Mouse (Mus musculus) cerebellum, postnatal 36 days (tissue): ENCODE data around the gene Ezh2.
A peak's percentile ranks its signal among the peaks of the same experiment; 100 is the strongest.
"Not testable (repeated sequence)": the region's sequence is repeated elsewhere in the genome, so short reads cannot be mapped to it uniquely, and the experiment has no call there.

ENCODE experiments used
- DNase-seq, 2 experiments: peaks; one replicate each; pipeline ENCODE4 v3.0.0; 2021 to 2022; ENCODE audit warnings: mixed read lengths in 2 of 2

Ezh2 gene

GRCm38 (mm10) chr6:47594926-47595623 lies at the start of gene Ezh2:
Gene Ezh2, minus strand, starts transcription at chr6:47595341.
- peak; percentile 98 for DNase-seq

GRCm38 (mm10) chr6:47636527-47637076 lies 41.5 kb upstream of the Ezh2 start:
- DNase-seq: no peak

- DNase-seq: no peak
Observed at GRCm38 (mm10) chr6:47635995-47636526, 40.9 kb upstream of the Ezh2 start.

GRCm38 (mm10) chr6:47635207-47635994 lies 40.3 kb upstream of the Ezh2 start:
- DNase-seq: no peak

- no peak for DNase-seq
Observed at GRCm38 (mm10) chr6:47633467-47633866, 38.3 kb upstream of the Ezh2 start.

- DNase-seq: not testable (repeated sequence)
Observed at GRCm38 (mm10) chr6:47630061-47630460, 34.9 kb upstream of the Ezh2 start.

- no peak for DNase-seq
Observed at GRCm38 (mm10) chr6:47627978-47628377, 32.8 kb upstream of the Ezh2 start.

- not testable (repeated sequence) for DNase-seq
Observed at GRCm38 (mm10) chr6:47626976-47627375, 31.8 kb upstream of the Ezh2 start.

GRCm38 (mm10) chr6:47621039-47621438 lies 25.9 kb upstream of the Ezh2 start:
- no peak for DNase-seq

GRCm38 (mm10) chr6:47608306-47608705 lies 13.2 kb upstream of the Ezh2 start:
- not testable (repeated sequence) for DNase-seq

GRCm38 (mm10) chr6:47601931-47602330 lies 6.8 kb upstream of the Ezh2 start:
- no peak for DNase-seq

- DNase-seq: peak; percentile 3 to 8
Observed at GRCm38 (mm10) chr6:47595696-47596095, 555 bp upstream of the Ezh2 start.

GRCm38 (mm10) chr6:47594141-47594835 lies 853 bp downstream of the Ezh2 start:
- DNase-seq: peak; percentile 64 to 72

- DNase-seq: no peak
Observed at GRCm38 (mm10) chr6:47593590-47593989, 1.6 kb downstream of the Ezh2 start.

GRCm38 (mm10) chr6:47587332-47587731 lies 7.8 kb downstream of the Ezh2 start:
- DNase-seq: not testable (repeated sequence)

- no peak for DNase-seq
Observed at GRCm38 (mm10) chr6:47572887-47573286, 22.3 kb downstream of the Ezh2 start.

GRCm38 (mm10) chr6:47565326-47566035 lies 29.7 kb downstream of the Ezh2 start:
- DNase-seq: no peak

- DNase-seq: no peak
Observed at GRCm38 (mm10) chr6:47561426-47561825, 33.7 kb downstream of the Ezh2 start.

- DNase-seq: no peak
Observed at GRCm38 (mm10) chr6:47560846-47561245, 34.3 kb downstream of the Ezh2 start.

GRCm38 (mm10) chr6:47560407-47560806 lies 34.7 kb downstream of the Ezh2 start:
- no peak for DNase-seq

GRCm38 (mm10) chr6:47559287-47559686 lies 35.9 kb downstream of the Ezh2 start:
- no peak for DNase-seq

GRCm38 (mm10) chr6:47552280-47552679 lies 42.9 kb downstream of the Ezh2 start:
- no peak for DNase-seq
